Mouse (Mus musculus) MEL (cell line): ENCODE results near the gene Dcaf17. TPM values are rescaled to one million over a fixed set of nuclear protein-coding genes. Genes with fewer than 3 reads are reported as not detected.

Experiments used
- DNase-seq: peaks from one replicate; pipeline ENCODE4 v3.0.0; 2011; ENCODE audit warnings: low read depth, low spot score
- H3K27ac ChIP-seq: 2 replicates; pipeline ENCODE4 v1.5.1; 2012; ENCODE audit warnings: low read depth, mild to moderate bottlenecking, control low read depth, low read length, moderate library complexity; ENCODE audit not compliant: control insufficient read depth
- H3K27me3 ChIP-seq, 2 experiments: fragments of 150-350 bp in 1 of 2; sonication (generic) in 1 of 2; 2 replicates each; pipeline ENCODE4 v1.6.1; 2012; ENCODE audit warnings: low read length in 2 of 2, mild to moderate bottlenecking in 2 of 2, improper control_type of control experiment in 1 of 2, moderate library complexity in 1 of 2; ENCODE audit not compliant: insufficient read depth in 2 of 2, control insufficient read depth in 1 of 2
- H3K36me3 ChIP-seq, 2 experiments: 2 replicates each; pipeline ENCODE4 v1.6.1; 2012 to 2014; ENCODE audit warnings: low read length in 2 of 2, improper control_type of control experiment in 1 of 2, inconsistent platforms in 1 of 2, mild to moderate bottlenecking in 1 of 2; ENCODE audit not compliant: insufficient read depth in 2 of 2, control insufficient read depth in 1 of 2
- H3K4me1 ChIP-seq, 2 experiments: fragments of 150-350 bp in 1 of 2; sonication (generic) in 1 of 2; 2 replicates each; pipeline ENCODE4 v1.6.1; 2012; ENCODE audit warnings: low read length in 2 of 2, improper control_type of control experiment in 1 of 2, mild to moderate bottlenecking in 1 of 2; ENCODE audit not compliant: insufficient read depth in 2 of 2, control insufficient read depth in 1 of 2
- H3K4me3 ChIP-seq, 2 experiments: fragments of 150-350 bp in 1 of 2; sonication (generic) in 1 of 2; 2 replicates each; pipeline ENCODE4 v1.5.1; 2012; ENCODE audit warnings: low read depth in 2 of 2, low read length in 2 of 2, mild to moderate bottlenecking in 2 of 2, moderate library complexity in 2 of 2, control low read depth in 1 of 2, improper control_type of control experiment in 1 of 2; ENCODE audit not compliant: control insufficient read depth in 1 of 2, insufficient read depth in 1 of 2
- H3K79me2 ChIP-seq: 2 replicates; pipeline ENCODE4 v1.6.1; 2012; ENCODE audit warnings: mild to moderate bottlenecking, low read length, moderate library complexity; ENCODE audit not compliant: control insufficient read depth, poor library complexity, insufficient read depth
- H3K9ac ChIP-seq: 2 replicates; pipeline ENCODE4 v1.6.1; 2012; ENCODE audit warnings: low read depth, mild to moderate bottlenecking, control low read depth, low read length, moderate library complexity; ENCODE audit not compliant: control insufficient read depth, poor library complexity, severe bottlenecking
- H3K9me3 ChIP-seq: fragments of 150-350 bp; sonication (generic); replicated peaks from 2 replicates; pipeline ENCODE4 v1.6.1; 2012; ENCODE audit warnings: mild to moderate bottlenecking, low read length, improper control_type of control experiment, moderate library complexity; ENCODE audit not compliant: insufficient read depth
- BHLHE40 ChIP-seq: IDR thresholded peaks from 2 replicates; pipeline ENCODE4 v1.6.1; 2012; ENCODE audit warnings: low read depth, mild to moderate bottlenecking, inconsistent platforms, low read length, improper control_type of control experiment, borderline replicate concordance
- CHD1 ChIP-seq: IDR thresholded peaks from 2 replicates; pipeline ENCODE4 v1.6.1; 2012; ENCODE audit warnings: low read depth, mild to moderate bottlenecking, inconsistent platforms, low read length, improper control_type of control experiment
- CHD2 ChIP-seq: IDR thresholded peaks from 2 replicates; pipeline ENCODE4 v1.6.1; 2011; ENCODE audit warnings: low read length, improper control_type of control experiment
- CTCF ChIP-seq, 3 experiments: IDR thresholded peaks in 2 of 3; conservative IDR thresholded peaks in 1 of 3; 2 replicates each; pipeline ENCODE4 v1.5.1; 2011 to 2012; ENCODE audit warnings: low read length in 3 of 3, low read depth in 2 of 3, mild to moderate bottlenecking in 2 of 3, improper control_type of control experiment in 1 of 3, inconsistent platforms in 1 of 3, mixed read lengths in 1 of 3, moderate library complexity in 1 of 3; ENCODE audit not compliant: control insufficient read depth in 1 of 3, insufficient read depth in 1 of 3, poor library complexity in 1 of 3, severe bottlenecking in 1 of 3
- ETS1 ChIP-seq: IDR thresholded peaks from 2 replicates; pipeline ENCODE4 v1.6.1; 2012; ENCODE audit warnings: low read depth, mild to moderate bottlenecking, inconsistent platforms, low read length, improper control_type of control experiment, moderate library complexity
- KAT2A ChIP-seq: conservative IDR thresholded peaks from 2 replicates; pipeline ENCODE4 v1.6.1; 2012; ENCODE audit warnings: low read depth, low read length, improper control_type of control experiment, inconsistent platforms
- MXI1 ChIP-seq: IDR thresholded peaks from 2 replicates; pipeline ENCODE4 v1.6.1; 2011; ENCODE audit warnings: mild to moderate bottlenecking, low read depth, low read length, improper control_type of control experiment
- NELFE ChIP-seq: IDR thresholded peaks from 2 replicates; pipeline ENCODE4 v1.6.1; 2011; ENCODE audit warnings: low read depth, low read length, improper control_type of control experiment
- NRF1 ChIP-seq: IDR thresholded peaks from 2 replicates; pipeline ENCODE4 v1.6.1; 2014; ENCODE audit warnings: low read depth, mild to moderate bottlenecking, inconsistent platforms, low read length, improper control_type of control experiment, moderate library complexity; ENCODE audit not compliant: poor library complexity, insufficient read depth, severe bottlenecking
- POLR2A ChIP-seq, 2 experiments: IDR thresholded peaks; 2 replicates each; pipeline ENCODE4 v1.6.1; 2011 to 2012; ENCODE audit warnings: low read length in 2 of 2, mild to moderate bottlenecking in 2 of 2, control low read depth in 1 of 2, improper control_type of control experiment in 1 of 2, low read depth in 1 of 2, moderate library complexity in 1 of 2; ENCODE audit not compliant: control insufficient read depth in 1 of 2, insufficient read depth in 1 of 2, poor library complexity in 1 of 2
- RAD21 ChIP-seq: IDR thresholded peaks from 2 replicates; pipeline ENCODE4 v1.6.1; 2011; ENCODE audit warnings: mild to moderate bottlenecking, low read depth, low read length, improper control_type of control experiment
- SMC3 ChIP-seq: IDR thresholded peaks from 2 replicates; pipeline ENCODE4 v1.6.1; 2011; ENCODE audit warnings: low read depth, low read length, improper control_type of control experiment
- ZC3H11A ChIP-seq: IDR thresholded peaks from 2 replicates; pipeline ENCODE4 v1.6.1; 2012; ENCODE audit warnings: low read depth, mild to moderate bottlenecking, inconsistent platforms, low read length, improper control_type of control experiment
- ZNF384 ChIP-seq: IDR thresholded peaks from 2 replicates; pipeline ENCODE4 v1.6.1; 2012; ENCODE audit warnings: low read depth, mild to moderate bottlenecking, inconsistent platforms, low read length, improper control_type of control experiment
- polyA plus RNA-seq, 2 experiments: library from polyadenylated mRNA; stranded (reverse) in 1 of 2; unstranded in 1 of 2; fragments of >175 nt in 1 of 2; fragments of >200 nt in 1 of 2; gene quantifications; 2 replicates each; pipeline versions ENCODE4 v1.2.1 to v1.2.4; 2012; ENCODE audit warnings: low replicate concordance in 2 of 2, low read depth in 1 of 2; ENCODE audit not compliant: insufficient read length in 2 of 2, insufficient read depth in 1 of 2, missing spikeins in 1 of 2
- total RNA-seq: library from RNA; depleted of rRNA; stranded (reverse); fragments of 300-350 nt; gene quantifications from 2 replicates; pipeline ENCODE4 v1.2.3, GENCODE M21; 2012

The Dcaf17 gene
- total and polyA plus RNA-seq, 3 experiments = 15.1 to 16.3 TPM; not detected in 1

DNA sequence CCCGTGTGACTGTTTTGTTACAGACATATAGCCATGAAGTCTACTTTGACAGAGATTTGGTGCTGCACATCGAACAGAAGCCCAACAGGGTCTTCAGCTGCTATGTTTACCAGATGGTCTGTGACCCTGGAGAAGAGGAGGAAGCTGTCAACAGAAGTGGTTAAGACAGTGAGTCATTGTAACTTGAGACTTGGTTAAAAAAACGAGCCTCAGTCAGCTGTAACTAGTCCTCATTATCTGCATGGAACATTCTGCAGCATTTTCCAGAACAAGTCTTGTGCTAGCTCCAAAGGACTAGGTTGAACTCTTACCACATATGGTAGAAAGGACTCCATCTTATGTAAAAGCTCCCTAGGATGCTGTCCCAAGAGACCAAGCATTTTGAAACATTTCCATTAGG lies 34.6 kb downstream of the Dcaf17 start:
- Histone ChIP-seq H3K27ac (no peak overlapping the region), H3K36me3 (peaks cover 2 to 14% of the 10 kb centered on the region in 2 experiments; a peak in 3 of 4 replicates)
- TF ChIP-seq ZNF384 (no peak), NELFE (no peak), MXI1 (no peak), RAD21 (no peak), ETS1 (no peak), ZC3H11A (no peak), CTCF (IDR thresholded peaks at IDR 0.05 in 2 of 3, conservative IDR thresholded peaks at IDR 0.05 in 1 of 3; ENCODE audit: control insufficient read depth in 1 of 3, insufficient read depth in 1 of 3, low read depth in 2 of 3, low read length in 3 of 3, poor library complexity in 1 of 3, severe bottlenecking in 1 of 3) (no peak), CHD1 (no peak), BHLHE40 (no peak), POLR2A (IDR thresholded peaks at IDR 0.05; ENCODE audit: control insufficient read depth in 1 of 2, insufficient read depth in 1 of 2, low read depth in 1 of 2, low read length in 2 of 2, poor library complexity in 1 of 2) (no peak), CHD2 (no peak)
- TF ChIP-seq, all 39 proteins: peak for 0

DNA sequence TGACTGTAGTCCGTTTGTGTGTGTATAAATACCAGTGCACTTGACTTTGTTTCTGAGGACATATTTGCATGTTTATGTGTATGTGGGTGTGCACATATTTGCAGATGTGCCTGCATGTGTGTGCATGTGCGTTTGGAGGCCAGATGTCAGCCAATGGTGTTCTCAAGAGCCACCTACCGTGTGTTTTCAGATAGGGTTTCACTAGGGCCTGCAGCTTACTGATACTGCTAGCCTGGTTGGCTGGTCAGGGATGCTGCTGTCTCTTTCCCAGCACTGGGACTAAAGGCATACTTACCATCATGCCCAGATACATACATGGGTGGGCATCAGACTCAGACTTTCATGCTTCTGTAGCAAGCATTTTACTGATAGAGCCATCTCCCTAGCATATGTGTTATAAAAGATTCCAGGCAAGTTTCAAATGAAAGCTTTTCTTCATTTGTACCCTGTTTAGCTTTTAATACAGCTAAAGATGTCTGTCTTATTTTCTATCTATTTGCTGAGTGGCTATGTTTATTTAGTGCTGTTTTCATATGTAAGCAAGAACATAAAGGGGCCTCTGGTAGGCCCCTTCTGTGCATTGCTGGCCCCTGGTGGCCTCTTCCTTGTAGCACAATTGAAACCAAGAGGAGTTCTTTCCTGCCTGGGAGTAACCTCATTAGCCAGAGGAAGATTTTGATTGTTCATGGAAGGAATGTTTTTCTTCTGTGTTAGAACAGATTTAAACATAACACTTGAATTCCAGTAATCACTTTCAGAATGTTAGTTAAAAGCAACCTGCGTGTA lies 35.7 kb downstream of the Dcaf17 start:
- Histone ChIP-seq H3K9ac (no peak overlapping the region), H3K4me3 (no peak overlapping the region), H3K4me1 (peaks cover 0 to 3% of the 10 kb centered on the region in 2 experiments; a peak in 1 of 4 replicates), H3K36me3 (peaks cover 8 to 14% of the 10 kb centered on the region in 2 experiments), H3K27me3 (no peaks in the 10 kb centered on the region), H3K79me2 (no peaks in the 10 kb centered on the region), H3K9me3 (no peaks in the 10 kb centered on the region), H3K27ac (no peak overlapping the region)
- TF ChIP-seq RAD21 = peak; percentile 43
- no peak for TF ChIP-seq KAT2A
- peak; percentile 46 for TF ChIP-seq SMC3
- TF ChIP-seq NRF1 = no peak
- TF ChIP-seq CTCF (IDR thresholded peaks at IDR 0.05 in 2 of 3, conservative IDR thresholded peaks at IDR 0.05 in 1 of 3; ENCODE audit: control insufficient read depth in 1 of 3, insufficient read depth in 1 of 3, low read depth in 2 of 3, low read length in 3 of 3, poor library complexity in 1 of 3, severe bottlenecking in 1 of 3) = peak in 2 of 3 experiments; percentile 44 to 45; a peak in 4 of 6 replicates
- no peak for DNase-seq

More for the DNA sequence above, 34.6 kb downstream of the Dcaf17 start:
- Histone ChIP-seq H3K9me3 (no peaks in the 10 kb centered on the region), H3K4me1 (no peaks in the 10 kb centered on the region), H3K9ac (no peak overlapping the region), H3K4me3 (no peak overlapping the region), H3K27me3 (no peaks in the 10 kb centered on the region), H3K79me2 (no peaks in the 10 kb centered on the region)
- peak; percentile 23 for DNase-seq
